Mouse (Mus musculus) small intestine, adult 2 months (tissue): ENCODE measurements around the gene Ankrd6.
A peak's percentile ranks its signal among the peaks of the same experiment; 100 is the strongest.

ENCODE experiments used
- CTCF ChIP-seq: fragments of 200-500 bp; IDR thresholded peaks from 2 replicates; pipeline ENCODE4 v1.5.1; 2012; ENCODE audit warnings: low read depth, mild to moderate bottlenecking, control low read depth, inconsistent platforms, low read length, moderate library complexity, mixed read lengths; ENCODE audit not compliant: insufficient replicate concordance, insufficient read length; ENCODE audit errors: extremely low read depth
- POLR2A ChIP-seq: fragments of 200-500 bp; IDR thresholded peaks from 2 replicates; pipeline ENCODE4 v1.6.1; 2012; ENCODE audit warnings: low read depth, mild to moderate bottlenecking, control low read depth, inconsistent platforms, low read length, moderate library complexity

GRCm38 (mm10) chr4:32950356-32951034, at the start of gene Ankrd6:
- TF ChIP-seq CTCF (peak; percentile 69; the same call in 1 of the 2 replicates), POLR2A (peak; percentile 20; the same call in 1 of the 2 replicates)
